Mouse (Mus musculus) G1E (cell line): ENCODE measurements around the gene Slc9a9. TPM values are rescaled to one million over a fixed set of nuclear protein-coding genes. Genes with fewer than 3 reads are reported as not detected.

ENCODE experiments used
- ATAC-seq: 2 replicates; pipeline ENCODE4 v1.8.0; 2016; ENCODE audit warnings: mild to moderate bottlenecking; ENCODE audit not compliant: insufficient number of reproducible peaks, poor library complexity, low FRiP score, severe bottlenecking; ENCODE audit errors: extremely low read depth
- DNase-seq: peaks from one replicate; pipeline ENCODE4 v3.0.0; 2012; ENCODE audit warnings: low spot score
- H3K27me3 ChIP-seq: 2 replicates; pipeline ENCODE4 v1.6.1; 2012; ENCODE audit warnings: mild to moderate bottlenecking, low read length, inconsistent platforms; ENCODE audit not compliant: insufficient read depth
- H3K36me3 ChIP-seq: replicated peaks from 2 replicates; pipeline ENCODE3; 2012; ENCODE audit warnings: mild to moderate bottlenecking, inconsistent platforms
- H3K4me1 ChIP-seq: 2 replicates; pipeline ENCODE4 v1.6.1; 2012; ENCODE audit warnings: low read depth, low read length, inconsistent platforms, mixed read lengths; ENCODE audit not compliant: insufficient read depth
- H3K4me3 ChIP-seq: 2 replicates; pipeline ENCODE4 v1.5.1; 2012; ENCODE audit warnings: low read depth, mild to moderate bottlenecking, inconsistent platforms, low read length, moderate library complexity, mixed read lengths
- H3K9me3 ChIP-seq: replicated peaks from 2 replicates; pipeline ENCODE4 v1.6.1; 2012; ENCODE audit warnings: inconsistent platforms
- CTCF ChIP-seq: IDR thresholded peaks from 2 replicates; pipeline ENCODE4 v1.5.1; 2012; ENCODE audit warnings: low read depth, low read length, inconsistent platforms, mixed read lengths
- GATA1 ChIP-seq: IDR thresholded peaks from 2 replicates; pipeline ENCODE4 v1.6.1; 2012; ENCODE audit warnings: borderline replicate concordance, low read length, inconsistent platforms, mixed read lengths
- GATA2 ChIP-seq: IDR thresholded peaks from 2 replicates; pipeline ENCODE4 v1.6.1; 2012; ENCODE audit warnings: low read depth, low read length, inconsistent platforms, borderline replicate concordance
- POLR2AphosphoS5 ChIP-seq: IDR thresholded peaks from 2 replicates; pipeline ENCODE4 v1.6.1; 2012; ENCODE audit warnings: low read depth, low read length, inconsistent platforms; ENCODE audit not compliant: insufficient replicate concordance
- TAL1 ChIP-seq: conservative IDR thresholded peaks from 2 replicates; pipeline ENCODE4 v1.6.1; 2012; ENCODE audit warnings: low read depth, low read length, inconsistent platforms, mixed read lengths
- polyA plus RNA-seq: library from polyadenylated mRNA; stranded (reverse); fragments of >175 nt; gene quantifications from 2 replicates; pipeline ENCODE4 v1.2.3, GENCODE M21; 2012
- total RNA-seq, 2 experiments: library from RNA; stranded (forward) in 1 of 2; stranded (reverse) in 1 of 2; fragments of 200-1000 nt in 1 of 2; fragments of >200 nt in 1 of 2; fragmentation: Nextera tagmentation in 1 of 2; gene quantifications; 2 replicates each; pipeline ENCODE4 v1.2.3; 2014 to 2017

The Slc9a9 gene
- total and polyA plus RNA-seq, 3 experiments = 0.11 TPM; not detected in 2

GRCm38 (mm10) chr9:94645631-94646030, 24.1 kb upstream of the Slc9a9 start:
- Histone ChIP-seq H3K27me3 (no peaks in the 10 kb centered on the region), H3K9me3 (peaks cover 12% of the 10 kb centered on the region), H3K36me3 (no peaks in the 10 kb centered on the region), H3K4me1 (no peaks in the 10 kb centered on the region), H3K4me3 (no peak overlapping the region)
- no peak for TF ChIP-seq CTCF
- TF ChIP-seq TAL1 = no peak
- TF ChIP-seq GATA1 = no peak
- TF ChIP-seq POLR2AphosphoS5 = no peak
- TF ChIP-seq GATA2 = no peak
- DNase-seq = no peak
- ATAC-seq = no peak

GRCm38 (mm10) chr9:94647425-94647824, 22.3 kb upstream of the Slc9a9 start:
- Histone ChIP-seq H3K4me3 (no peak overlapping the region), H3K4me1 (no peaks in the 10 kb centered on the region), H3K36me3 (no peaks in the 10 kb centered on the region), H3K27me3 (no peaks in the 10 kb centered on the region), H3K9me3 (peaks cover 14% of the 10 kb centered on the region)
- TF ChIP-seq GATA2 = no peak
- no peak for TF ChIP-seq GATA1
- TF ChIP-seq POLR2AphosphoS5 = no peak
- no peak for TF ChIP-seq TAL1
- TF ChIP-seq CTCF = no peak
- DNase-seq = no peak
- no peak for ATAC-seq

- no peaks in the 10 kb centered on the region for H3K27me3 ChIP-seq
- H3K4me1 ChIP-seq = no peaks in the 10 kb centered on the region
- H3K4me3 ChIP-seq = no peak overlapping the region
- H3K9me3 ChIP-seq = peaks cover 20% of the 10 kb centered on the region
- TF ChIP-seq TAL1 (no peak), GATA1 (no peak), POLR2AphosphoS5 (no peak), CTCF (no peak), GATA2 (no peak)
- no peaks in the 10 kb centered on the region for H3K36me3 ChIP-seq
- ATAC-seq = no peak
- DNase-seq = no peak
Measured at GRCm38 (mm10) chr9:94649991-94650390, 19.7 kb upstream of the Slc9a9 start.

GRCm38 (mm10) chr9:94653198-94653597, 16.5 kb upstream of the Slc9a9 start:
- peaks cover 25% of the 10 kb centered on the region for H3K9me3 ChIP-seq
- no peak for DNase-seq
- no peak overlapping the region for H3K4me3 ChIP-seq
- no peaks in the 10 kb centered on the region for H3K36me3 ChIP-seq
- TF ChIP-seq CTCF (no peak), GATA1 (no peak), TAL1 (no peak), POLR2AphosphoS5 (no peak), GATA2 (no peak)
- no peak for ATAC-seq
- no peaks in the 10 kb centered on the region for H3K27me3 ChIP-seq
- no peaks in the 10 kb centered on the region for H3K4me1 ChIP-seq

- Histone ChIP-seq H3K36me3 (no peaks in the 10 kb centered on the region), H3K4me3 (no peak overlapping the region), H3K27me3 (no peaks in the 10 kb centered on the region), H3K9me3 (peaks cover 28% of the 10 kb centered on the region), H3K4me1 (no peaks in the 10 kb centered on the region)
- no peak for DNase-seq
- no peak for ATAC-seq
- TF ChIP-seq GATA1 (no peak), GATA2 (no peak), CTCF (no peak), TAL1 (no peak), POLR2AphosphoS5 (no peak)
Measured at GRCm38 (mm10) chr9:94653827-94654226, 15.9 kb upstream of the Slc9a9 start.

GRCm38 (mm10) chr9:94656265-94656664, 13.4 kb upstream of the Slc9a9 start:
- Histone ChIP-seq H3K4me3 (no peak overlapping the region), H3K27me3 (no peaks in the 10 kb centered on the region), H3K9me3 (peaks cover 34% of the 10 kb centered on the region), H3K4me1 (no peaks in the 10 kb centered on the region), H3K36me3 (no peaks in the 10 kb centered on the region)
- TF ChIP-seq GATA2 (no peak), CTCF (no peak), TAL1 (no peak), GATA1 (no peak), POLR2AphosphoS5 (no peak)
- DNase-seq (no peak), ATAC-seq (no peak)
